ENCODE assay signal across 35 mouse cellular contexts in genomic region chr19:25251610-25252140, GRCm38 (mm10). TPM values are rescaled to one million over a fixed set of nuclear protein-coding genes. Genes with fewer than 3 reads are reported as not detected.
DNase-seq lines count a peak whose midpoint lies in the region; ATAC-seq and TF ChIP-seq lines count a peak whose summit lies in the region.
"Had no signal": no experiment of that assay in that cellular context is flagged by ENCODE, and none has a peak within 500 bp of the region (broad histone marks: within the 10 kb centered on the region; RNA-seq: fewer than 3 reads in every experiment).

No protein-coding gene starts in this region.

- no peak for TF ChIP-seq CTCF in lung, postnatal 0 days (IDR thresholded peaks at IDR 0.05)
- TF ChIP-seq CTCF in lung, adult 2 months (IDR thresholded peaks at IDR 0.05; ENCODE audit: insufficient read depth, low read length) = no peak

- H3K27me3 ChIP-seq in heart, embryonic 11.5 days (ENCODE audit: control insufficient read depth, insufficient read depth, low read length) = no peaks in the 10 kb centered on the region
- H3K27me3 ChIP-seq in lung, postnatal 0 days (replicated peaks; ENCODE audit: insufficient read depth, low read length) = no peaks in the 10 kb centered on the region; the same call in 1 of the 2 replicates
- H3K27me3 ChIP-seq: embryonic facial prominence, embryonic 13.5 days; hindbrain, embryonic 15.5 days; liver, embryonic 12.5 days had no signal

- H3K9ac ChIP-seq in heart, embryonic 11.5 days (ENCODE audit: low read depth, low read length) = no peak overlapping the region
- H3K9ac ChIP-seq in lung, postnatal 0 days (replicated peaks; ENCODE audit: low read depth) = no peak overlapping the region
- H3K9ac ChIP-seq: embryonic facial prominence, embryonic 13.5 days; forebrain, postnatal 0 days; hindbrain, embryonic 15.5 days; liver, embryonic 12.5 days; liver, postnatal 0 days had no signal

- no peaks in the 10 kb centered on the region for H3K9me3 ChIP-seq in heart, embryonic 11.5 days (replicated peaks; ENCODE audit: control insufficient read depth, low read length)
- no peaks in the 10 kb centered on the region for H3K9me3 ChIP-seq in lung, postnatal 0 days (ENCODE audit: low read length)
- H3K9me3 ChIP-seq: embryonic facial prominence, embryonic 13.5 days; forebrain, embryonic 10.5 days; hindbrain, embryonic 10.5 days; hindbrain, embryonic 15.5 days; liver, embryonic 12.5 days had no signal

- ATAC-seq in heart, embryonic 11.5 days (replicated peaks; ENCODE audit: insufficient number of reproducible peaks, low FRiP score, low TSS enrichment) = no peak
- peak; percentile 35 for ATAC-seq in lung, postnatal 0 days
- ATAC-seq: activated CD4-positive, CD25-positive, alpha-beta regulatory T cell, adult 4 months; forebrain, postnatal 0 days; inflammation-experienced regulatory T-cells, adult 6 months; liver, embryonic 12.5 days; liver, postnatal 0 days; midbrain, embryonic 16.5 days had no signal

- no peak overlapping the region for H3K27ac ChIP-seq in heart, embryonic 11.5 days (ENCODE audit: low read depth, low read length)
- no peak overlapping the region for H3K27ac ChIP-seq in lung, postnatal 0 days (ENCODE audit: low read length)
- H3K27ac ChIP-seq: embryonic facial prominence, embryonic 13.5 days; forebrain, embryonic 10.5 days; hindbrain, embryonic 10.5 days; hindbrain, embryonic 15.5 days; kidney, postnatal 0 days; liver, embryonic 12.5 days had no signal

- no peaks in the 10 kb centered on the region for H3K36me3 ChIP-seq in heart, embryonic 11.5 days (ENCODE audit: control insufficient read depth, insufficient read depth, low read length)
- no peaks in the 10 kb centered on the region for H3K36me3 ChIP-seq in lung, postnatal 0 days (ENCODE audit: insufficient read depth, low read length)
- H3K36me3 ChIP-seq: embryonic facial prominence, embryonic 13.5 days; forebrain, embryonic 10.5 days; hindbrain, embryonic 10.5 days; hindbrain, embryonic 15.5 days; liver, embryonic 12.5 days had no signal

- 78% methylated on average over 3 of the region's 3 CpGs for WGBS in heart, embryonic 11.5 days (ENCODE audit: insufficient replicate concordance)
- 51% methylated on average over 3 of the region's 3 CpGs for WGBS in lung, postnatal 0 days
- WGBS in lung, adult 2 months = 62% methylated on average over 3 of the region's 3 CpGs

- intact Hi-C loops in heart, postnatal 14 days (cut with DNase I) = no loop called here

- no peak overlapping the region for H3K4me3 ChIP-seq in heart, embryonic 11.5 days (ENCODE audit: low read depth, low read length)
- H3K4me3 ChIP-seq in lung, postnatal 0 days (ENCODE audit: low read depth, low read length) = no peak overlapping the region
- no peak overlapping the region for H3K4me3 ChIP-seq in lung, adult 2 months (replicated peaks; ENCODE audit: extremely low read depth, low read depth, low read length)
- H3K4me3 ChIP-seq: embryonic facial prominence, embryonic 13.5 days; forebrain, embryonic 10.5 days; hindbrain, embryonic 10.5 days; hindbrain, embryonic 15.5 days; liver, embryonic 12.5 days had no signal

- DNase-seq in heart, adult 18-20 months = peak; percentile 34 to 48
- no peak for DNase-seq in heart, adult 9 months (ENCODE audit: low spot score in 2 of 2)
- peak; percentile 21 to 44 for DNase-seq in heart, postnatal 14 days
- DNase-seq in lung, postnatal 0 days (ENCODE audit: low spot score) = peak; percentile 13
- DNase-seq in lung, adult 2 months = no peak
- DNase-seq in lung, postnatal 4 days = peak; percentile 30 to 53
- DNase-seq in ovary, postnatal 36 days (ENCODE audit: low spot score) = no peak
- DNase-seq: adrenal gland, postnatal 25 days; B cell, adult 2 months; cerebellum, adult 18-20 months; cerebellum, postnatal 10 days; forebrain, postnatal 0 days; gastrocnemius, postnatal 14 days; kidney, adult 18-20 months; layer of hippocampus, postnatal 36 days; left cerebral cortex, postnatal 4 days; liver, postnatal 0 days; right cerebral cortex, adult 18-20 months; spleen, adult 18-20 months; thymus, postnatal 14 days had no signal

- no peak overlapping the region for H3K4me2 ChIP-seq in heart, embryonic 11.5 days
- no peak overlapping the region for H3K4me2 ChIP-seq in lung, postnatal 0 days (replicated peaks; ENCODE audit: low read depth, low read length)
- H3K4me2 ChIP-seq: embryonic facial prominence, embryonic 13.5 days; hindbrain, embryonic 15.5 days; liver, embryonic 12.5 days; midbrain, embryonic 11.5 days had no signal

- H3K4me1 ChIP-seq in heart, embryonic 11.5 days (ENCODE audit: control insufficient read depth, insufficient read depth, low read length) = peaks cover 14% of the 10 kb centered on the region; the same call in 1 of the 2 replicates
- no peaks in the 10 kb centered on the region for H3K4me1 ChIP-seq in lung, postnatal 0 days (ENCODE audit: insufficient read depth, low read depth, low read length)
- H3K4me1 ChIP-seq in lung, adult 2 months (ENCODE audit: control insufficient read depth, insufficient read depth, low read length) = no peaks in the 10 kb centered on the region
- H3K4me1 ChIP-seq: liver, embryonic 12.5 days had no signal

- no peak for TF ChIP-seq POLR2A in lung, adult 2 months (IDR thresholded peaks at IDR 0.05; ENCODE audit: borderline replicate concordance, extremely low read depth, low read depth, low read length)

- TF ChIP-seq EP300 in lung, postnatal 0 days (IDR thresholded peaks at IDR 0.05) = no peak

RNA-seq across cellular contexts. Expression of gene Kank1, which starts 14.9 kb away (rescaled TPM):
- 10 to 100 TPM; 37.2 to 38.1 TPM for total RNA-seq in heart, adult 18-20 months (2021)
- total RNA-seq in heart, postnatal 14 days (2021) = 10 to 100 TPM; 35.2 to 38.2 TPM
- polyA plus RNA-seq in heart, embryonic 11.5 days (2014; fragmentation: Nextera tagmentation; extraction: Ambion mirVana) = 56.6 and 56.8 TPM in 2 replicates
- 6.9 and 10.2 TPM in 2 replicates for polyA plus RNA-seq in lung, postnatal 0 days (2015; fragmentation: Nextera tagmentation; extraction: Ambion mirVana)
- 26.0 and 38.2 TPM in 2 replicates for polyA plus RNA-seq in lung, adult 2 months (2012; rRNA removed)
- total RNA-seq: common myeloid progenitor, adult 5-6 weeks; granulocyte monocyte progenitor cell, adult 5-6 weeks; megakaryocyte progenitor cell, adult 5-6 weeks; neutrophil, adult 5-6 weeks had no signal
- polyA plus RNA-seq: activated CD4-positive, CD25-positive, alpha-beta regulatory T cell, adult 4 months; inflammation-experienced regulatory T-cells, adult 6 months had no signal

Comparison
In these comparisons a context has a peak if more than half of its experiments do, and no peak if none do; other contexts are left out.
1. DNase-seq: peak in heart, adult 18-20 months (2 of 2), heart, postnatal 14 days (2 of 2), lung, postnatal 0 days (single experiment) and lung, postnatal 4 days (2 of 2); none in heart, adult 9 months (0 of 2), lung, adult 2 months (single experiment) and ovary, postnatal 36 days (single experiment).